Mouse (Mus musculus) midbrain, embryonic 14.5 days (tissue): ENCODE measurements around the gene Dpf1. TPM values are rescaled to one million over a fixed set of nuclear protein-coding genes. Genes with fewer than 3 reads are reported as not detected.
A peak's percentile ranks its signal among the peaks of the same experiment; 100 is the strongest.

Experiments used
- ATAC-seq: fragments of 200-750 bp; cut with Nextera tagmentation; 2 replicates; pipeline ENCODE4 v1.8.0; 2017; ENCODE audit warnings: moderate number of reproducible peaks, moderate library complexity; ENCODE audit not compliant: low FRiP score, low TSS enrichment
- DNase-seq: peaks from one replicate; pipeline ENCODE4 v3.0.0-alpha.2; 2015
- H3K27ac ChIP-seq: fragments of 300-500 bp; sonication (generic); replicated peaks from 2 replicates; pipeline ENCODE4 v1.5.1; 2014; ENCODE audit warnings: mild to moderate bottlenecking, low read depth, low read length, moderate library complexity
- H3K27me3 ChIP-seq: fragments of 300-500 bp; sonication (generic); 2 replicates; pipeline ENCODE4 v1.6.1; 2014; ENCODE audit warnings: low read length, control low read depth, mixed read lengths; ENCODE audit not compliant: control insufficient read depth, insufficient read depth
- H3K36me3 ChIP-seq: fragments of 300-500 bp; sonication (generic); 2 replicates; pipeline ENCODE4 v1.6.1; 2014; ENCODE audit warnings: low read length, control low read depth; ENCODE audit not compliant: control insufficient read depth, insufficient read depth
- H3K4me1 ChIP-seq: fragments of 300-500 bp; sonication (generic); 2 replicates; pipeline ENCODE4 v1.6.1; 2014; ENCODE audit warnings: mild to moderate bottlenecking, antibody characterized with exemption, low read length, control low read depth; ENCODE audit not compliant: control insufficient read depth, insufficient read depth
- H3K4me2 ChIP-seq: fragments of 300-500 bp; sonication (generic); 2 replicates; pipeline ENCODE4 v1.6.1; 2014; ENCODE audit warnings: mild to moderate bottlenecking, low read length, moderate library complexity
- H3K4me3 ChIP-seq: fragments of 300-500 bp; sonication (generic); replicated peaks from 2 replicates; pipeline ENCODE4 v1.5.1; 2014; ENCODE audit warnings: low read depth, low read length
- H3K9ac ChIP-seq: fragments of 300-500 bp; sonication (generic); replicated peaks from 2 replicates; pipeline ENCODE4 v1.6.1; 2014; ENCODE audit warnings: mild to moderate bottlenecking, low read length, moderate library complexity
- H3K9me3 ChIP-seq: fragments of 300-500 bp; sonication (generic); 2 replicates; pipeline ENCODE4 v1.6.1; 2016; ENCODE audit warnings: low read length, control low read depth, mixed read lengths; ENCODE audit not compliant: control insufficient read depth
- WGBS: fragments of 180-500 bp; shearing (Covaris S2); extraction: QIAGEN DNeasy Blood & Tissue Kit; methylation state at CpG from one replicate; pipeline ENCODE4 v1.1.7; 2014; 5-methylcytosine and 5-hydroxymethylcytosine counted together
- polyA plus RNA-seq: library from polyadenylated mRNA; unstranded; fragments of >200 nt; fragmentation: Nextera tagmentation; extraction: Ambion mirVana; gene quantifications from 2 replicates; pipeline ENCODE4 v1.2.1, GENCODE M21; 2014

Gene Dpf1
- polyA plus RNA-seq, 1 experiment from 2014 or later = 203 TPM

GRCm38 (mm10) chr7:29313051-29313450 lies 9.3 kb downstream of the Dpf1 start:
- DNase-seq (peak; percentile 76), ATAC-seq (no peak)
- 22% methylated on average over 9 of the region's 9 CpGs for WGBS
- H3K27ac ChIP-seq = peak overlapping the region; percentile 61
- no peaks in the 10 kb centered on the region for H3K9me3 ChIP-seq
- peaks cover 49% of the 10 kb centered on the region for H3K36me3 ChIP-seq
- H3K4me3 ChIP-seq = peak overlapping the region; percentile 12; the same call in 1 of the 2 replicates
- H3K27me3 ChIP-seq = no peaks in the 10 kb centered on the region
- H3K4me2 ChIP-seq = peak overlapping the region; percentile 46
- H3K4me1 ChIP-seq = peaks cover 76% of the 10 kb centered on the region
- peak overlapping the region; percentile 26 for H3K9ac ChIP-seq

GRCm38 (mm10) chr7:29313572-29314261 lies 10.0 kb downstream of the Dpf1 start:
- Histone ChIP-seq H3K36me3 (peaks cover 49% of the 10 kb centered on the region), H3K27ac (peak overlapping the region; percentile 61; the same call in 1 of the 2 replicates), H3K9ac (no peak overlapping the region), H3K4me1 (peaks cover 83% of the 10 kb centered on the region), H3K4me2 (peak overlapping the region; percentile 46), H3K27me3 (no peaks in the 10 kb centered on the region), H3K4me3 (0 out of 2 replicates have a peak overlapping the region, but pooled peaks have one; percentile 2), H3K9me3 (no peaks in the 10 kb centered on the region)
- WGBS = 52% methylated on average over 9 of the region's 9 CpGs
- no peak for ATAC-seq
- DNase-seq = no peak

GRCm38 (mm10) chr7:29314844-29315628 lies 11.3 kb downstream of the Dpf1 start:
- Histone ChIP-seq H3K4me2 (peak overlapping the region; percentile 46), H3K36me3 (peaks cover 49% of the 10 kb centered on the region), H3K27ac (peak overlapping the region; percentile 98), H3K4me3 (no peak overlapping the region; the same call in 1 of the 2 replicates), H3K4me1 (peaks cover 83% of the 10 kb centered on the region), H3K9ac (peak overlapping the region; percentile 4; the same call in 1 of the 2 replicates), H3K9me3 (no peaks in the 10 kb centered on the region), H3K27me3 (no peaks in the 10 kb centered on the region)
- ATAC-seq (no peak), DNase-seq (peak; percentile 73)
- WGBS = 41% methylated on average over 13 of the region's 13 CpGs

GRCm38 (mm10) chr7:29316137-29316734 lies 12.5 kb downstream of the Dpf1 start:
- peak overlapping the region; percentile 98 for H3K27ac ChIP-seq
- WGBS = 61% methylated on average over 17 of the region's 17 CpGs
- H3K9me3 ChIP-seq = no peaks in the 10 kb centered on the region
- peak overlapping the region; percentile 28; the same call in 1 of the 2 replicates for H3K9ac ChIP-seq
- H3K4me3 ChIP-seq = 0 out of 2 replicates have a peak overlapping the region, but pooled peaks have one; percentile 3
- H3K4me2 ChIP-seq = peak overlapping the region; percentile 46
- ATAC-seq (no peak; the same call in 1 of the 2 replicates), DNase-seq (no peak)
- no peaks in the 10 kb centered on the region for H3K27me3 ChIP-seq
- H3K4me1 ChIP-seq = peaks cover 86% of the 10 kb centered on the region
- peaks cover 39% of the 10 kb centered on the region for H3K36me3 ChIP-seq

- 3% methylated on average over 10 of the region's 10 CpGs for WGBS
- Histone ChIP-seq H3K4me3 (no peak overlapping the region), H3K27ac (peak overlapping the region; percentile 98), H3K36me3 (peaks cover 36% of the 10 kb centered on the region), H3K27me3 (no peaks in the 10 kb centered on the region), H3K9me3 (no peaks in the 10 kb centered on the region), H3K4me1 (peaks cover 88% of the 10 kb centered on the region), H3K4me2 (peak overlapping the region; percentile 52), H3K9ac (peak overlapping the region; percentile 38; the same call in 1 of the 2 replicates)
- ATAC-seq (peak; percentile 43), DNase-seq (peak; percentile 82)
These were observed 13.2 kb downstream of the Dpf1 start for GRCm38 (mm10) chr7:29316976-29317375.

- no peaks in the 10 kb centered on the region for H3K9me3 ChIP-seq
- peaks cover 86% of the 10 kb centered on the region for H3K4me1 ChIP-seq
- peak; percentile 79 for ATAC-seq
- no peaks in the 10 kb centered on the region for H3K27me3 ChIP-seq
- H3K4me3 ChIP-seq = no peak overlapping the region; the same call in 1 of the 2 replicates
- peaks cover 34% of the 10 kb centered on the region for H3K36me3 ChIP-seq
- H3K4me2 ChIP-seq = peak overlapping the region; percentile 52
- peak overlapping the region; percentile 38 for H3K9ac ChIP-seq
- WGBS = 0% methylated on average over 2 of the region's 2 CpGs
- peak overlapping the region; percentile 98 for H3K27ac ChIP-seq
- DNase-seq = peak; percentile 96
These were observed 13.8 kb downstream of the Dpf1 start for GRCm38 (mm10) chr7:29317558-29317957.

GRCm38 (mm10) chr7:29318115-29318911 lies 14.6 kb downstream of the Dpf1 start:
- H3K4me3 ChIP-seq = no peak overlapping the region
- peak overlapping the region; percentile 38 for H3K9ac ChIP-seq
- no peaks in the 10 kb centered on the region for H3K27me3 ChIP-seq
- 1% methylated on average over 18 of the region's 18 CpGs for WGBS
- peaks cover 79% of the 10 kb centered on the region for H3K4me1 ChIP-seq
- DNase-seq (peak; percentile 74), ATAC-seq (no peak)
- H3K27ac ChIP-seq = peak overlapping the region; percentile 98
- H3K36me3 ChIP-seq = peaks cover 30% of the 10 kb centered on the region
- peak overlapping the region; percentile 52 for H3K4me2 ChIP-seq
- no peaks in the 10 kb centered on the region for H3K9me3 ChIP-seq
